Mouse (Mus musculus) megakaryocyte, embryonic 14.5 days (primary cell): ENCODE measurements around the gene Gm45261. TPM values are rescaled to one million over a fixed set of nuclear protein-coding genes. Genes with fewer than 3 reads are reported as not detected.

Experiments used
- H3K27me3 ChIP-seq: replicated peaks from 2 replicates; pipeline ENCODE3; 2012; ENCODE audit warnings: inconsistent platforms
- H3K36me3 ChIP-seq: replicated peaks from 2 replicates; pipeline ENCODE3; 2012; ENCODE audit warnings: low read length, inconsistent platforms, mixed read lengths
- H3K4me1 ChIP-seq: 2 replicates; pipeline ENCODE4 v1.6.1; 2012; ENCODE audit warnings: inconsistent platforms
- H3K4me3 ChIP-seq: replicated peaks from 2 replicates; pipeline ENCODE3; 2012; ENCODE audit warnings: moderate library complexity, mild to moderate bottlenecking, inconsistent platforms
- H3K9me3 ChIP-seq: 2 replicates; pipeline ENCODE4 v1.6.1; 2012; ENCODE audit warnings: inconsistent platforms
- FLI1 ChIP-seq: IDR thresholded peaks from 2 replicates; pipeline ENCODE4 v1.6.1; 2012; ENCODE audit warnings: low read length, inconsistent platforms, mixed read lengths
- GATA1 ChIP-seq: IDR thresholded peaks from 3 replicates; pipeline ENCODE4 v1.6.1; 2012; ENCODE audit warnings: mixed read lengths, low read length, inconsistent platforms, borderline replicate concordance
- polyA plus RNA-seq: library from polyadenylated mRNA; stranded (reverse); fragments of >175 nt; gene quantifications from 2 replicates; pipeline ENCODE4 v1.2.3, GENCODE M21; 2012; ENCODE audit warnings: low replicate concordance; ENCODE audit not compliant: insufficient read depth

Gm45261 gene
- polyA plus RNA-seq, 1 experiment, result not detected

DNA sequence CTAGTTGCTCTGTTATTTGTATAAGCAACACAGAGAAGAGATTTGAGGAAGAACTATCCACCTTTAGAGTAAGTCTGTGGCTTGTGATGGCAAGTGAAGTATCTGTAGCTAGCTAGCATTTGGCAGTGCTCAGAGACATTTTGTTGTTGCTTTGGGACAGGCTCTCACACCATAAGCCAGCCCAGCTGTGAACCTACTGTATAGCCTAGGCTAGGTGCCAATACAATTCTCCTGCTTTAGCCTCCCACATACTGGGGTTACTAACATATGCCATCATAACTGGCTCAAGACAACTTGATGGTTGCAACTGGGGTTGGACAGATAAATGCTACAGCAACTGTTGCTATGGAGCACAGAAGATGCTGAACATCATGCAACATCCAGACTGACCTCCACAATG, 1.8 kb downstream of the Gm45261 start:
- H3K36me3 ChIP-seq, result no peaks in the 10 kb centered on the region
- no peak overlapping the region for H3K4me3 ChIP-seq
- TF ChIP-seq GATA1 (no peak), FLI1 (no peak)
- H3K27me3 ChIP-seq, result no peaks in the 10 kb centered on the region
- no peaks in the 10 kb centered on the region for H3K4me1 ChIP-seq
- H3K9me3 ChIP-seq, result no peaks in the 10 kb centered on the region

- no peaks in the 10 kb centered on the region for H3K36me3 ChIP-seq
- no peak overlapping the region for H3K4me3 ChIP-seq
- peaks cover 12% of the 10 kb centered on the region for H3K4me1 ChIP-seq
- TF ChIP-seq FLI1 (no peak), GATA1 (no peak)
- H3K27me3 ChIP-seq, result no peaks in the 10 kb centered on the region
- no peaks in the 10 kb centered on the region for H3K9me3 ChIP-seq
These were observed 7.3 kb downstream of the Gm45261 start for GRCm38 (mm10) chr1:80453971-80454370.

DNA sequence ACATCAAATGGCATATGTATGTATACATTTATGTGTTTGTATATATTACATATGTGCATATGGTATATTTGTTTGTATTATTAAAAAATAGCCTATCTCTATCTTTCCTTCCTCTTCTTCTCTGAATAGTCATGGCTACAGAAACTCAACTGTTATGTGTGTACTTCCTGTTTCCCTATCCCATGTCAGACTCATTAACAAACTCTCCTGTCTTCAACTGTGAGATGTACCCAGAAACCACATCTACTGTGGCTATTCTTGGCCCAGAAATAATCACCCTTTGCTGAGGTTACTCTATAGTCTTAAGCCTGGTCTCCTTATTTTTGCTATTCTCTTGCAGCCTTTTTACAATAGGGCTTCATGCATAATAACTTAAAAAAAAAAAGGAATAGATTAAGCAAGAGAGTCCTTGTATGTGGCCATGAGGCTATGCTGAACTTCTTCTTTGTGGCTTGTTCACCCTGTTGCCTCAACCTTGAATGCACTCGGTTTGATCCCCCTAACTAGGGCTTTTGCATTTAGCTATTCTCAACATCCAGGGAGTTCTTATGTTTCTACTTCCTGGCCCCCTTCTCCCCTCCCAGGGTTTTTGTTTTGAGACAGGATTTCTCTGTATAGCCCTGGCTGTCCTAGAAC, 9.2 kb downstream of the Gm45261 start:
- no peaks in the 10 kb centered on the region for H3K27me3 ChIP-seq
- TF ChIP-seq GATA1 (no peak), FLI1 (no peak)
- no peaks in the 10 kb centered on the region for H3K9me3 ChIP-seq
- H3K4me1 ChIP-seq, result peaks cover 19% of the 10 kb centered on the region
- H3K36me3 ChIP-seq, result no peaks in the 10 kb centered on the region
- H3K4me3 ChIP-seq, result no peak overlapping the region

DNA sequence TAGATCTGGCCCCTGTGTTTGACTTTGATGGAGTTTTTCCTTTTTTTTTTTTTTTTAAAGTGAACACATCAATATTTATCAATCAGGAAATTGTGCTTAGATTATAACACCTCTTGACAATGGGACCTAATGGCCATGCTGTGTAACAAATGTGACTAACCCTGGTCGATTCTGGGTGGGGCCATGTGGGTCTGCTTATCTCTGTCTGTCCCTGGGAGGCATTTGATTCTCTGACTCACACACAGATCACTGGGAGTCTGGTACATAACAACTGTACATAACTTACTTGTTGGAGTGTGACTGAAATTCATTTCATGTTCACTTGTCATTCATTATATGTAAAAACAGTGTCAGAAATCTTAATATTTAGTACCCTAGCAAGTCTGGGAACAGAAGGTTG, 13.7 kb downstream of the Gm45261 start:
- H3K9me3 ChIP-seq, result no peaks in the 10 kb centered on the region
- H3K4me3 ChIP-seq, result no peak overlapping the region
- TF ChIP-seq GATA1, result no peak
- TF ChIP-seq FLI1, result no peak
- no peaks in the 10 kb centered on the region for H3K27me3 ChIP-seq
- no peaks in the 10 kb centered on the region for H3K36me3 ChIP-seq
- peaks cover 30% of the 10 kb centered on the region for H3K4me1 ChIP-seq

DNA sequence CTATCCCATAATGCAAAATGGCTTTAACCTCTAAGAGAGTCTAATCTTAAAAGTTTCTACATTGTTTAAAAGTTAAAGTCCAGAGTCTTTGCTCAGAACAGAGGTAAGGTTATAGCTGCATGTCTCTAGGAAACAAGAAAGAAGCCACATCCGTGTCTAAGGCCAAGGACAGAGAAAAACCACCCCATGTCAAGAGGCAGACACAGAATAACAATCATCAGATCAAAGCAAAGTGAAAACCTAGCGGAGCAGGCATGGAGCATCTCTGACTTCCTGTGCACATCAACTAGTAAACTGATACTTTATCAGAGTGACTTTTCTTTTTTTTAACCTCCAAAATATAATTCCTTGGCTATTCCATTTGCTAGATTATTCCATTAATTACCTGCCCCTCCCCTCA, 20.3 kb downstream of the Gm45261 start:
- H3K27me3 ChIP-seq, result no peaks in the 10 kb centered on the region
- H3K4me3 ChIP-seq, result no peak overlapping the region
- no peaks in the 10 kb centered on the region for H3K36me3 ChIP-seq
- H3K9me3 ChIP-seq, result no peaks in the 10 kb centered on the region
- peaks cover 16% of the 10 kb centered on the region for H3K4me1 ChIP-seq
- TF ChIP-seq FLI1 (no peak), GATA1 (no peak)

DNA sequence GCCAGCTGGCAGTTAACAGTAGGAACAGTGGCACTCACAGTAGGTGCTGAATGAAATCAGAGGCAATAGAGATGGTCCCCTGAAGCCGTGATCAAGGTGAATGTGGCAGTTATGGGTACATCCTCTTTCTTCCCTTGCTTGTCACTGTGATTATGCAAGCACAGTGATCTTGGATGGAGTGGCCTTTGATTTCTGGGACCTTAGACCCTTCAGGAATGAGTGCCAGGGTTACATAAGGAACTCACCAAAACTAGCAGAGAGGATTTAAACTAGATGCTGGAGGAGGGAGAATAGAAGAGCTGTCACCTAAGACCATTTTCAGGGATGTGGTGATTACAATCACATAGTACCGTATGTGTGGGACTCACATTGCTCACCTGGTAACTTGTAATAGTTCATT, 22.7 kb downstream of the Gm45261 start:
- H3K9me3 ChIP-seq, result no peaks in the 10 kb centered on the region
- no peaks in the 10 kb centered on the region for H3K27me3 ChIP-seq
- H3K4me1 ChIP-seq, result peaks cover 11% of the 10 kb centered on the region
- TF ChIP-seq FLI1, result no peak
- no peak for TF ChIP-seq GATA1
- no peak overlapping the region for H3K4me3 ChIP-seq
- no peaks in the 10 kb centered on the region for H3K36me3 ChIP-seq

GRCm38 (mm10) chr1:80427946-80428345, 33.3 kb downstream of the Gm45261 start:
- Histone ChIP-seq H3K4me3 (no peak overlapping the region), H3K9me3 (no peaks in the 10 kb centered on the region), H3K27me3 (no peaks in the 10 kb centered on the region), H3K4me1 (no peaks in the 10 kb centered on the region), H3K36me3 (no peaks in the 10 kb centered on the region)
- TF ChIP-seq GATA1 (no peak), FLI1 (no peak)

- H3K4me1 ChIP-seq, result no peaks in the 10 kb centered on the region
- H3K27me3 ChIP-seq, result no peaks in the 10 kb centered on the region
- TF ChIP-seq FLI1 (no peak), GATA1 (no peak)
- no peaks in the 10 kb centered on the region for H3K36me3 ChIP-seq
- no peak overlapping the region for H3K4me3 ChIP-seq
- H3K9me3 ChIP-seq, result no peaks in the 10 kb centered on the region
These were observed 33.8 kb downstream of the Gm45261 start for GRCm38 (mm10) chr1:80427425-80427824.

GRCm38 (mm10) chr1:80424666-80425065, 36.6 kb downstream of the Gm45261 start:
- no peaks in the 10 kb centered on the region for H3K9me3 ChIP-seq
- no peaks in the 10 kb centered on the region for H3K36me3 ChIP-seq
- H3K4me1 ChIP-seq, result no peaks in the 10 kb centered on the region
- no peak overlapping the region for H3K4me3 ChIP-seq
- TF ChIP-seq GATA1 (no peak), FLI1 (no peak)
- no peaks in the 10 kb centered on the region for H3K27me3 ChIP-seq

DNA sequence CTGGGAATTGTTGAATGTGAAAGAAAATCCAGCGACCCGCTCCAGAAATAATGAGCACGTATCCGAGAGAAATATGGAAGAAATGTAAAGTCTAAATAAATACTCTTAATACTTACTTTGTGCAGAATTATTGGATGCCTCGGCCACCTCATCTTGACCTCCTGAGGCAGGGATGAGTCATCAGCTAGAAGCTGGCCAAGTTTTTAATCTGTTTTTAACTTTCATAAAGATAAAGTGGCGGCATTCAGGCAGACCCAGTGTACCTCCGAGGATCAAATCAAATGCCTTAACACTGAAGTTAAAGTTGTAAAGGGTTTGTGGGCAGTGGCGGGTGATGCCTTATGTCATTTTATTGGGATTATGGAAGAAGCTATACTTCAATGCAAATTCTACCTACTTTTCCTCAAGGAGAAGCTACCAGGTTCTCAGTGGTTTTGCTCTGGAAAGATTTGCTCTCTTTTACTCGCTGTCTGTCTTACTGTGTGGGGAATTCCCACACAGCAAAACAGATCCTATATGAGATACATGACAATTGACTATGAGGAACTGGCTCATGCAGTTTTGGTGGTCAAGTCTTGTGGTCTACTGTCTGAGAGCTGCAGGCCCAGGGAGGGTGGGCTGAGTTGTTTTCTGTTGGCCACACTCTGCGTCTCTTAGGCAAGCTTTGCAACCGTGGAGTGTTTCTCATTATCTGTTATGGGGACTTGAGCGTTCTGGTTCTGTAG, 42.8 kb downstream of the Gm45261 start:
- H3K4me1 ChIP-seq, result peaks cover 4% of the 10 kb centered on the region
- H3K27me3 ChIP-seq, result no peaks in the 10 kb centered on the region
- TF ChIP-seq GATA1, result no peak
- TF ChIP-seq FLI1, result no peak
- no peaks in the 10 kb centered on the region for H3K9me3 ChIP-seq
- H3K4me3 ChIP-seq, result no peak overlapping the region
- no peaks in the 10 kb centered on the region for H3K36me3 ChIP-seq

DNA sequence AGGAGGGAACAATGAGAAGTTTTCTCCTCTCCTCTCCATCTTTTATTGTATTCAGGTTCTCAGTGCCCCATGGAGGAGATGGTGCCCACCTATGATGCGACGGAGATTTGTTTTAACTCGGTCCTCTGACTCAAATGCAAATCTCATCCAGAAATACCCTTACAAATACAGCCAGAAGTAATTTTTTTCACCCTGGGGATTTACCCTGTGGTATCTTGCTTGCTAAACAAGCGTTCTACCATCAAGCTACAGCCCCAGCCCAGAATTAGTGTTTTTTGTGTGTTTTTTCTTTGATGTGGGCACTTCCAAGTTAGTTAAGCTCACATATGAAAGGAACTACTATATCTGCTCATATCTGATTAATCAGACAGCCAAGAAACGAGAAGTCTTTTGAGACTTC, 44.9 kb downstream of the Gm45261 start:
- no peak for TF ChIP-seq GATA1
- no peak for TF ChIP-seq FLI1
- Histone ChIP-seq H3K4me1 (peaks cover 16% of the 10 kb centered on the region), H3K36me3 (no peaks in the 10 kb centered on the region), H3K27me3 (no peaks in the 10 kb centered on the region), H3K4me3 (no peak overlapping the region), H3K9me3 (no peaks in the 10 kb centered on the region)
